Mouse (Mus musculus): ENCODE data around the gene Olfr693. TPM values are rescaled to one million over a fixed set of nuclear protein-coding genes. Genes with fewer than 3 reads are reported as not detected.

The Olfr693 gene
- polyA plus RNA-seq (2014; fragmentation: Illumina TruSeq; extraction: RNeasy Lipid Tissue Mini Kit (QIAGEN cat#74804); ENCODE audit: low read depth, low replicate concordance), result not detected

DNA sequence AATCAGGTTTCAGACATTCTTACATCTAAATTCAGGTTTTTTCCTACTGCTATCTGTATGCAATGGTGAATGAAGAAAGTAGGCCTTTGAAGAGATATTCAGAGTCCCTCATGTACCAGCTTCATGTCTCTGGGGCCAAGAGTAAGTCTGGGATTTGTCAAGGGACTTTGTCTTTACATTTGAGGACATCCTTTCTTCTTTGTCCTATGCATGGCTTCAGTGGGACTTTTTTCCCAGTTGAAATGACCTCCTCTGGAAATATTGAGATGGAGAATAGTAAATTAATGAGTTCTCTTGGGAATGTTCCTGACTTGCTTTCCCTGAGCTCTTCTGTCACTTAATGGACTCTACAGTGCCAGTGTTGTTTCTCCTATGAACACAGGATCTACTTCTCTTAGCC is at the start of gene Olfr693:
Gene Olfr693, minus strand, starts transcription at position 101 of the 400 bp plus-strand sequence.

DNA sequence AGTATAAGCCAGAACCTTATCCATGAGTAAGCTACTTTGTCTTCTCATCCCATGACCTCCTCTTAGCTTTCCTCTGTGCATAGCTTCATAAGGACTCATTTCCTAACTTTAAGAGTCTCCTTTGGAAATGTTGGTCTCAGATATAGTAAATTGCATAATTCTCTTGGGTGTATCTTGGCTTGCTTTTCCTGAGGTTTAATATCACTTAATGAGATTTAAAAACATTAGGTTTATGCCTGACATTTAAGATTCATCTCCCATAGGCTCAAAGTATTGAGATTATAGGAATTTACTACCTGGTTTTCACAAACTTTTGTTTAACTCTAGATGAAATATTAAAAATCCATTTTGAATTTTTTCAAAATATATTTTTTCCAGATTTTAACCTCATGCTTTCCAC is 35.9 kb upstream of the Olfr693 start, which contains the start of gene Olfr695:
Gene Olfr695, minus strand, starts transcription at position 101 of the 400 bp plus-strand sequence.

DNA sequence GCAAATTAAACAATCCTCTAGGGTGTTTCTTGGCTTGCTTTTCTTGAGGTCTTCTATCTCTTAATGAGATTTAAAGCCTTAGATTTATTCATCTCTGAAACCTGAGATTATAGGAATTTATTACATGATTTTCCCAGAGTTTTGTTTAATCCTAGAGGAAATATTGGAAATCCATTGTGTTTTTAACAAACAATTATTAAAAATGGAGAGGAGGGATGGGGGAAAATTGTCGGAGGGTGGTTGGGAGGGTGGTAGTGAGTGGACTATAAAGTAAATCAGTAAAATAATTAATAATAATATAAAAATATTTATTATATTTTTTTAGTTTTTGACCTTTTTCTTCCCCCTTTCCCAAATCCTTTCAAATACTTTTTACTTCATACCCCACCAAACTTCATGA is 11.3 kb upstream of the Olfr693 start, which contains the start of gene Olfr694:
Gene Olfr694, minus strand, starts transcription at position 101 of the 400 bp plus-strand sequence.

Other genes with a start within 250 kb of the Olfr693 start
- gene Olfr694, start 11.2 kb upstream of the Olfr693 start, polyA plus RNA-seq (2014; fragmentation: Illumina TruSeq; extraction: RNeasy Lipid Tissue Mini Kit (QIAGEN cat#74804); ENCODE audit: low read depth, low replicate concordance), result not detected
- not detected for gene Olfr695, start 35.8 kb upstream of the Olfr693 start, polyA plus RNA-seq (2014; fragmentation: Illumina TruSeq; extraction: RNeasy Lipid Tissue Mini Kit (QIAGEN cat#74804); ENCODE audit: low read depth, low replicate concordance)
- gene Olfr697, start 61.9 kb upstream of the Olfr693 start, polyA plus RNA-seq (2014; fragmentation: Illumina TruSeq; extraction: RNeasy Lipid Tissue Mini Kit (QIAGEN cat#74804); ENCODE audit: low read depth, low replicate concordance), result 2.3 TPM
- gene Olfr698, start 74.8 kb upstream of the Olfr693 start, polyA plus RNA-seq (2014; fragmentation: Illumina TruSeq; extraction: RNeasy Lipid Tissue Mini Kit (QIAGEN cat#74804); ENCODE audit: low read depth, low replicate concordance), result not detected
- gene Olfr699, start 112.6 kb upstream of the Olfr693 start, polyA plus RNA-seq (2014; fragmentation: Illumina TruSeq; extraction: RNeasy Lipid Tissue Mini Kit (QIAGEN cat#74804); ENCODE audit: low read depth, low replicate concordance), result 0.18 TPM
- 0.81 TPM for gene Olfr700, start 128.2 kb upstream of the Olfr693 start, polyA plus RNA-seq (2014; fragmentation: Illumina TruSeq; extraction: RNeasy Lipid Tissue Mini Kit (QIAGEN cat#74804); ENCODE audit: low read depth, low replicate concordance)
- gene Olfr701, start 133.5 kb upstream of the Olfr693 start, polyA plus RNA-seq (2014; fragmentation: Illumina TruSeq; extraction: RNeasy Lipid Tissue Mini Kit (QIAGEN cat#74804); ENCODE audit: low read depth, low replicate concordance), result 19.2 TPM
- not detected for gene Olfr702, start 153.3 kb upstream of the Olfr693 start, polyA plus RNA-seq (2014; fragmentation: Illumina TruSeq; extraction: RNeasy Lipid Tissue Mini Kit (QIAGEN cat#74804); ENCODE audit: low read depth, low replicate concordance)
- gene Olfr703, start 162.8 kb upstream of the Olfr693 start, polyA plus RNA-seq (2014; fragmentation: Illumina TruSeq; extraction: RNeasy Lipid Tissue Mini Kit (QIAGEN cat#74804); ENCODE audit: low read depth, low replicate concordance), result 1.0 TPM
- gene Olfr704, start 182.6 kb upstream of the Olfr693 start, polyA plus RNA-seq (2014; fragmentation: Illumina TruSeq; extraction: RNeasy Lipid Tissue Mini Kit (QIAGEN cat#74804); ENCODE audit: low read depth, low replicate concordance), result not detected
- not detected for gene Olfr705, start 196.3 kb upstream of the Olfr693 start, polyA plus RNA-seq (2014; fragmentation: Illumina TruSeq; extraction: RNeasy Lipid Tissue Mini Kit (QIAGEN cat#74804); ENCODE audit: low read depth, low replicate concordance)
- not detected for gene Olfr706, start 207.6 kb upstream of the Olfr693 start, polyA plus RNA-seq (2014; fragmentation: Illumina TruSeq; extraction: RNeasy Lipid Tissue Mini Kit (QIAGEN cat#74804); ENCODE audit: low read depth, low replicate concordance)
- gene Olfr707, start 220.7 kb upstream of the Olfr693 start, polyA plus RNA-seq (2014; fragmentation: Illumina TruSeq; extraction: RNeasy Lipid Tissue Mini Kit (QIAGEN cat#74804); ENCODE audit: low read depth, low replicate concordance), result not detected
- not detected for gene Olfr1532-ps1, start 227.4 kb upstream of the Olfr693 start, polyA plus RNA-seq (2014; fragmentation: Illumina TruSeq; extraction: RNeasy Lipid Tissue Mini Kit (QIAGEN cat#74804); ENCODE audit: low read depth, low replicate concordance)

Measured in testis, adult 10 weeks (tissue).